Mouse (Mus musculus): ENCODE results near the gene Nars2. TPM values are rescaled to one million over a fixed set of nuclear protein-coding genes. Genes with fewer than 3 reads are reported as not detected.

The Nars2 gene
- 22.3 and 25.7 TPM in 2 replicates for polyA plus RNA-seq (2014; fragmentation: Nextera tagmentation; extraction: Ambion mirVana)

DNA sequence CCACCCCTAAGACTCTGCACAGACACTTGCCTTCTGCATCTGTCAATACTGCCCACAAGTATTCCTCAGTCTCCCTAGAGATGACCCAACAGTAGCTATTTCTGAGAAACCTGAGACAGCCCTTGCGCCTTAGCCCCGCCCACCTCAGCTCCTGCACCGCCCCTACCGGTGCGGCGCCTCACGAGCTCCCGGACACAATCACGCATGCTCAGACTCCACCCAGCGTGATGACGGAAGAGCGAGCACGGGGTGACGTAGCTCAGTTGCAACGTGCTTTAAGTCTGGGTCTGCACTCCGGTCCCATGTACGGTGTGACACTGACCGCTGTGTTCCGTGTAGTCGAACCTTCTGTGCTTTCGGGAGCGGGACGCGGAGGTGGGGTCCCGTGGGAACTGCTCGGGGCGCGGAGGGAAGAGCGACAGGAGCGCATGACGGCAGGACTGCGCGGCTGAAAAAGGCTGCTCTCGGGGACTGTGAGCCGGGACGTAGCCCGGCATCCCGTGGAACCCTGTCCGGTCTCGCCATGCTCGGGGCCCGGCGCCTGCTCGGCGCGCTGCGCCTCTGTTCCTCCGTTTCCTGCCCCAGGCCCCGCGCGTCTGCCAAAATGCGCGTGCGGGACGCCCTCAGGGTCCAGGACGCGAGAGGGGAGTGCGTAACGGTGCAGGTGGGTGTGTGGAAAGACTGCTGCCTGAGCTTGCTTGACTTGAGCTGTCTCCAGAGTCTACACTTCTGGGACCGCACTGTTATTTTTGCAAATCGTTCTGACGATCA, at the start of gene Nars2:
Gene Nars2 (plus strand): TSS at position 225 of the 771 bp plus-strand sequence.
- peak; percentile 99 for ATAC-seq
- Histone ChIP-seq H3K27ac (ENCODE audit: low read depth, low read length) (peak within 1 kb of the TSS; percentile 78), H3K4me2 (ENCODE audit: low read length) (peak within 1 kb of the TSS; percentile 78), H3K36me3 (ENCODE audit: control insufficient read depth, insufficient read depth, low read length) (no peaks in the 10 kb centered on the region), H3K9ac (ENCODE audit: low read length) (peak within 1 kb of the TSS; percentile 84), H3K4me1 (ENCODE audit: control insufficient read depth, insufficient read depth, low read length) (peaks cover 3% of the 10 kb centered on the region; the same call in 1 of the 2 replicates), H3K9me3 (replicated peaks; ENCODE audit: control insufficient read depth, low read length) (no peaks in the 10 kb centered on the region), H3K27me3 (replicated peaks; ENCODE audit: control insufficient read depth, insufficient read depth, low read length) (no peaks in the 10 kb centered on the region), H3K4me3 (ENCODE audit: low read depth, low read length) (peak within 1 kb of the TSS; percentile 82)
- peak; percentile 98 for DNase-seq (ENCODE audit: low spot score)
- under 1% methylated on average over 62 of the region's 62 CpGs for WGBS

DNA sequence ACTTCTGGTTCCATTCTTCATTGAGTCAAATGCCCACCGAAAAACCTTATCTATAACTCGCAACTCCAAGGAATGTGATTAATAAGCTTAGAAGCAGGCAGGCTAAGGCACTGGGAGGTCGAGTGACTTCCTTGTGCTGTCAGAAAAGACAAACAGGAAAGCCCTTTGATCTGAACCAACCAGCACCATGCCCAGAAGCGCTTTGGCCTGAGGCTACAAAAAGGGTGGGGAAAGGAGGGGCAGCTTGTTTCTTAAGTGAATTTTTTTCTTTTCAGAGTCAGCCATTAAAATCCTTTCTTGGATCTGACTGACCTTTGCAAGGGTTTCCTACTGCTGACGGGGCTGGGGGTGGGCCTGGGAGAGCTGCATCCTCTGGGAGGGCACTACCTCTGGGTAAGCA, 49.1 kb upstream of the Nars2 start:
- Histone ChIP-seq H3K4me2 (ENCODE audit: low read length) (no peak overlapping the region), H3K36me3 (ENCODE audit: control insufficient read depth, insufficient read depth, low read length) (peaks cover 43% of the 10 kb centered on the region), H3K9ac (ENCODE audit: low read length) (no peak overlapping the region), H3K27ac (ENCODE audit: low read depth, low read length) (no peak overlapping the region), H3K4me1 (ENCODE audit: control insufficient read depth, insufficient read depth, low read length) (peaks cover 34% of the 10 kb centered on the region), H3K4me3 (ENCODE audit: low read depth, low read length) (no peak overlapping the region), H3K9me3 (replicated peaks; ENCODE audit: control insufficient read depth, low read length) (no peaks in the 10 kb centered on the region), H3K27me3 (replicated peaks; ENCODE audit: control insufficient read depth, insufficient read depth, low read length) (no peaks in the 10 kb centered on the region)
- no peak for DNase-seq (ENCODE audit: low spot score)
- no peak for ATAC-seq
- 77% methylated on average over 5 of the region's 5 CpGs for WGBS

DNA sequence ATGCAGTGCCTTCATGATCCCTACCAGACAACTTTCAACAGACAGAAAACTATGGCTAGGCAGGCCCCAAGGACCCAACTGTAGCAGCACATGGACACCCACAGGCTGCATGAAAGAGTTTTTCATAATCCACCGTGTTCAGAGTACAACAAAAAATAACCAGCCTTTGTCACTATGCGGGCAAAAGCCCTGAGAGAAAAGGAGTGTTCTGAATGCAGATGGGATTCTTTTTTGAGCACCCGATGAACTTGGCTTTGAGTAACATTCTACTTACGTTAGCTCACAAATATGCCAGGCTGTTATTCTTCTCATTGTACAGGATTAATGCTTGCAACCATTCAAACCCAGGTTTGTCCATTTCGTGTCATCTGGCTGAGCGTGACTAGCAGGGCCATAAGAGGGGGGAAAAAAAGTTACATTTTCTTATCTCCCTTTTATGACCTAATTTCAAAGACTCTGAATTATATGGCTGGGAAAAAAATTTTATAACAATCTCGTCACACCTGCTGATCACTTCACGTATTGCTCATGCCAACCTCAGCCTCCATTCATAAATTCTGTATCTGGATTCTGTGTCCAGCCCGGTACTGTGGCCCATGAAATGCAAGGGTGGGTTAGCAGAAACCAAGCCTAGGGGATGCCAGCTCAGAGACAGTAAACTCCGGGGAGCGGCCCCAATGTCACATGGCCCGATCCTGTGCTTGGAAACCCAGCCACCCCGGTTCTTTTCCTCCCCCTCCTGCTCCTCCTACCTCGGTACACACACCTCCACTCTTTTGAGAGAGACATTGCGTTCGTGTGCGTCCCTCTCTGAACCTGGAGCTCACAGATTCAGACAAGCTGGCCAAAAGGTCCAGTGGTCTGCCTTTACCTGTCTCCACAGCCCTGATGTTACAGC, 48.0 kb upstream of the Nars2 start:
- H3K4me3 ChIP-seq (ENCODE audit: low read depth, low read length) = no peak overlapping the region
- peaks cover 50% of the 10 kb centered on the region for H3K36me3 ChIP-seq (ENCODE audit: control insufficient read depth, insufficient read depth, low read length)
- ATAC-seq = 0 out of 2 replicates have a peak, but pooled peaks have one; percentile 16
- peaks cover 40% of the 10 kb centered on the region for H3K4me1 ChIP-seq (ENCODE audit: control insufficient read depth, insufficient read depth, low read length)
- DNase-seq (ENCODE audit: low spot score) = peak; percentile 65
- WGBS = 57% methylated on average over 17 of the region's 17 CpGs
- no peaks in the 10 kb centered on the region for H3K9me3 ChIP-seq (replicated peaks; ENCODE audit: control insufficient read depth, low read length)
- H3K9ac ChIP-seq (ENCODE audit: low read length) = no peak overlapping the region
- H3K27me3 ChIP-seq (replicated peaks; ENCODE audit: control insufficient read depth, insufficient read depth, low read length) = no peaks in the 10 kb centered on the region
- peak overlapping the region; percentile 2; the same call in 1 of the 2 replicates for H3K27ac ChIP-seq (ENCODE audit: low read depth, low read length)
- H3K4me2 ChIP-seq (ENCODE audit: low read length) = no peak overlapping the region

DNA sequence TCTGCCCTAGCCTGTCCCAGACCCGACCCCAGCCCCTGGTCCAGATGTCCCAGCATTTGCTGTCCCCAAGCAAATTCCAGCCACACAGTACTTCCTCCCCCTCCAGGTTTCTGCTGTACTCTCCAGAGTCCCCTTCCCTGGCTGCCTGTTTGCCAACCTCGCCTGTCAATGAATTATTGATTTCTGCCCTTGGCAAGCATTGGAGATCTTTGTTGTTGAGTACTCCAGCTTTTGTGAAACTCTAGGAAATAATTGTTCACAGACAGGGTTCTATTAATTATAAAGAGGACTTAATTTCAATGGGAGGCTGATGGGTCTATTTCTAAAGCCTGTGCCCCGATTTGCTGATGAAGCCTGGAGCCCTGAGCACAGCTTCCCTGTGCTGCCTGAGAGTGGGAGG, 46.9 kb upstream of the Nars2 start:
- no peak overlapping the region for H3K4me2 ChIP-seq (ENCODE audit: low read length)
- 47% methylated on average over 3 of the region's 3 CpGs for WGBS
- H3K4me3 ChIP-seq (ENCODE audit: low read depth, low read length) = no peak overlapping the region
- H3K27me3 ChIP-seq (replicated peaks; ENCODE audit: control insufficient read depth, insufficient read depth, low read length) = no peaks in the 10 kb centered on the region
- DNase-seq (ENCODE audit: low spot score) = no peak
- no peaks in the 10 kb centered on the region for H3K9me3 ChIP-seq (replicated peaks; ENCODE audit: control insufficient read depth, low read length)
- peak overlapping the region; percentile 55; the same call in 1 of the 2 replicates for H3K27ac ChIP-seq (ENCODE audit: low read depth, low read length)
- H3K36me3 ChIP-seq (ENCODE audit: control insufficient read depth, insufficient read depth, low read length) = peaks cover 50% of the 10 kb centered on the region
- ATAC-seq = 0 out of 2 replicates have a peak, but pooled peaks have one; percentile 26
- peaks cover 33% of the 10 kb centered on the region for H3K4me1 ChIP-seq (ENCODE audit: control insufficient read depth, insufficient read depth, low read length)
- H3K9ac ChIP-seq (ENCODE audit: low read length) = no peak overlapping the region

DNA sequence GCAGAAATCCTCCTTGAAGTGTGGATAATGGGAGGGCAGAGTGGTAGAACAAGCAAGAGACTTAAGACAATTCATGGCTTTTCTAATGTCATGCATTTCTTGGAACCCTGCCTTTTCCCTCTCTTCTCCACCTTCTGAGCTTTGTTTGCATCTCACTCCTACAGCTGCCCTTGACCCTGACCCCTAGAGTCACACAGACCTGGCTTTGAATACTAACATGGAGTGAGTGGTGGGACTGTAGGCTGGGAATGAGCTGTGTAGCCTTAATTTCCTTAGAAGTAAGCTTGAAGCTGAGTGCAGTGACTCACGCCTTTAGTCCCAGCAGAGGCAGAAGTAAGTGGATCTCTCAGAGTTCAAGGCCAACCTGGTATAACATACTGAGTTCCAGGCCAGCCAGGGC, 46.4 kb upstream of the Nars2 start:
- no peak overlapping the region for H3K4me2 ChIP-seq (ENCODE audit: low read length)
- ATAC-seq = no peak
- no peak overlapping the region for H3K4me3 ChIP-seq (ENCODE audit: low read depth, low read length)
- H3K27ac ChIP-seq (ENCODE audit: low read depth, low read length) = no peak overlapping the region; the same call in 1 of the 2 replicates
- DNase-seq (ENCODE audit: low spot score) = no peak
- peaks cover 47% of the 10 kb centered on the region for H3K36me3 ChIP-seq (ENCODE audit: control insufficient read depth, insufficient read depth, low read length)
- no peaks in the 10 kb centered on the region for H3K27me3 ChIP-seq (replicated peaks; ENCODE audit: control insufficient read depth, insufficient read depth, low read length)
- H3K9ac ChIP-seq (ENCODE audit: low read length) = no peak overlapping the region
- 95% methylated on average over 1 of the region's 1 CpGs for WGBS
- H3K4me1 ChIP-seq (ENCODE audit: control insufficient read depth, insufficient read depth, low read length) = peaks cover 36% of the 10 kb centered on the region
- no peaks in the 10 kb centered on the region for H3K9me3 ChIP-seq (replicated peaks; ENCODE audit: control insufficient read depth, low read length)

DNA sequence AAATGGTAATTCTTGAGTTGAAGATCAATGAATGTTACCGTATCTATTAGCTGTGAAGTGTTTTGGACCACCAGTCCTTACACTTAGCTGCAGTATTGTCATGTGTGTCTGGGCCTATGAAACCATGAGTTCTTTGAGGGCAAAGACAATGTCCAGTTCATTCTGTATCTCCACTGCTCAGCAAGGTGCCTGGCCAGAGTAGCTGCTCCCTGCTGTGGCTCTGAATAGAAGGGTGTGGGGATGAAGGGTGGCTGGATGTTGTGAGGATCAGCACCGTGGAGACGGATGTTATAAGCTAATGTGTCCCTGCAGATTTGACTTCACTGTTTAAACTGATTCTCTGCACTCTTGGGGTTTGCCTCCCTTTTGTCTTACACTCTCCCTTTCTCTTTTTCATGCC, 45.9 kb upstream of the Nars2 start:
- Histone ChIP-seq H3K27ac (ENCODE audit: low read depth, low read length) (no peak overlapping the region), H3K9ac (ENCODE audit: low read length) (no peak overlapping the region), H3K4me1 (ENCODE audit: control insufficient read depth, insufficient read depth, low read length) (peaks cover 36% of the 10 kb centered on the region), H3K36me3 (ENCODE audit: control insufficient read depth, insufficient read depth, low read length) (peaks cover 43% of the 10 kb centered on the region), H3K9me3 (replicated peaks; ENCODE audit: control insufficient read depth, low read length) (no peaks in the 10 kb centered on the region), H3K4me3 (ENCODE audit: low read depth, low read length) (no peak overlapping the region), H3K27me3 (replicated peaks; ENCODE audit: control insufficient read depth, insufficient read depth, low read length) (no peaks in the 10 kb centered on the region), H3K4me2 (ENCODE audit: low read length) (no peak overlapping the region)
- 67% methylated on average over 3 of the region's 3 CpGs for WGBS
- DNase-seq (ENCODE audit: low spot score) (no peak), ATAC-seq (no peak)

DNA sequence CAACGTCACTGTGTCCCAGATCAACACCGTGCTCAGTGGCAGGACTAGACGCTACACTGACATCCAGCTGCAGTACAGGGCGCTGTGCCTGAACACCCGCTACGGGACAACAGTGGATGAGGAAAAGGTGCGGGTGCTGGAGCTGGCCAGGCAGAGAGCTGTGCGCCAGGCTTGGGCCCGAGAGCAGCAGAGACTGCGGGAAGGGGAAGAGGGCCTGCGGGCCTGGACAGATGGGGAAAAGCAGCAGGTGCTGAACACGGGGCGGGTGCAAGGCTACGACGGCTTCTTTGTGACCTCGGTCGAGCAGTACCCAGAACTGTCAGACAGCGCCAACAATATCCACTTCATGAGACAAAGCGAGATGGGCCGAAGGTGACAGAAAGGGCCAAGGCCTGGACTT, 45.1 kb upstream of the Nars2 start:
- peaks cover 36% of the 10 kb centered on the region for H3K4me1 ChIP-seq (ENCODE audit: control insufficient read depth, insufficient read depth, low read length)
- no peak for DNase-seq (ENCODE audit: low spot score)
- no peak overlapping the region for H3K27ac ChIP-seq (ENCODE audit: low read depth, low read length)
- no peak overlapping the region for H3K4me2 ChIP-seq (ENCODE audit: low read length)
- H3K27me3 ChIP-seq (replicated peaks; ENCODE audit: control insufficient read depth, insufficient read depth, low read length) = no peaks in the 10 kb centered on the region
- H3K9me3 ChIP-seq (replicated peaks; ENCODE audit: control insufficient read depth, low read length) = no peaks in the 10 kb centered on the region
- H3K36me3 ChIP-seq (ENCODE audit: control insufficient read depth, insufficient read depth, low read length) = peaks cover 43% of the 10 kb centered on the region
- ATAC-seq = no peak
- H3K9ac ChIP-seq (ENCODE audit: low read length) = no peak overlapping the region
- 85% methylated on average over 20 of the region's 20 CpGs for WGBS
- no peak overlapping the region for H3K4me3 ChIP-seq (ENCODE audit: low read depth, low read length)

DNA sequence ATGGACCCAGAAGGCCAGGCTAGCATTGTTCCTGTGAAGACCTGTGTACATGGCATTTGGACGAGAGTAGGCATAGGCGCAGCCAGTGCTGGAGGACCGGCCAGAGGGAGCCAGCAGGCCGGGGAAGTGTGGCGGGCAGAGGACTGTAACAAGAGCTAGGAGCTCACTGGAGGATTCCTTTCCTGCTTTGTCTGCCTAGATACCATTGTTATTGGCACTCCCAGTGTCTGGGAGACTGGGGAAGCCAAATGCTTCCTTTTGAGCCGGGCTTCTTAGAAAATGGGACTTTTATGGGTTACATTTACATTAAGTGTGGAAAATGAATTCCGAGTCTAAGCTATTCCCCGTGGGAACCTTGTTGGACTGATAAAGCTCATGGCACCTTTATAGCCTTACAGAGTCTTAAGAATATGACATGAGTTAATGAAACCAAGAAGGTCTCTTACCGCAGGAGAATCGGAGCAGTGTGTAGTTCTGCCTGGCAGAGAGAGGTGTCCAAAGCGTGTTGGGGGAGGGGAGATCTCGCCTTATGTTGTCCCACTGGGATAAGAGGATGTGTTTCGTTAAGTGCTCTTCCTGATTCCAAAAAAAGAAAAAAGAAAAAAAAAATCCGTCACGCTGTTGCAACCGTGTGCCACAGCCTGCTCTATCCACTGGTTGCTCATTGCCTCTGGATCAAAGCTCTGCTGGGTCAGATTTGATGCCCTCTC, 43.2 kb upstream of the Nars2 start:
- DNase-seq (ENCODE audit: low spot score) (no peak), ATAC-seq (no peak)
- no peaks in the 10 kb centered on the region for H3K9me3 ChIP-seq (replicated peaks; ENCODE audit: control insufficient read depth, low read length)
- peaks cover 28% of the 10 kb centered on the region for H3K36me3 ChIP-seq (ENCODE audit: control insufficient read depth, insufficient read depth, low read length)
- 74% methylated on average over 16 of the region's 16 CpGs for WGBS
- no peaks in the 10 kb centered on the region for H3K27me3 ChIP-seq (replicated peaks; ENCODE audit: control insufficient read depth, insufficient read depth, low read length)
- no peak overlapping the region for H3K9ac ChIP-seq (ENCODE audit: low read length)
- no peak overlapping the region for H3K4me2 ChIP-seq (ENCODE audit: low read length)
- H3K4me3 ChIP-seq (ENCODE audit: low read depth, low read length) = no peak overlapping the region
- H3K4me1 ChIP-seq (ENCODE audit: control insufficient read depth, insufficient read depth, low read length) = peaks cover 28% of the 10 kb centered on the region
- 0 out of 2 replicates have a peak overlapping the region, but pooled peaks have one; percentile 40 for H3K27ac ChIP-seq (ENCODE audit: low read depth, low read length)
